Mouse (Mus musculus) cerebellum, adult 2 months (tissue): ENCODE measurements at regions not wholly inside any gene's neighbourhood (a gene's known extent, or its start where the extent isn't known, plus 50 kb on each side); places are given as distances from the start of the nearest gene placed in this dataset.

Source experiments
- CTCF ChIP-seq: fragments of 200-500 bp; IDR thresholded peaks from 2 replicates; pipeline ENCODE4 v1.5.1; 2011; ENCODE audit warnings: low read depth, mild to moderate bottlenecking, control low read depth, low read length, moderate library complexity, borderline replicate concordance; ENCODE audit not compliant: insufficient read depth
- POLR2A ChIP-seq: fragments of 200-500 bp; IDR thresholded peaks from 2 replicates; pipeline ENCODE4 v1.6.1; 2011; ENCODE audit warnings: low read length, control low read depth, borderline replicate concordance; ENCODE audit not compliant: insufficient read depth

DNA sequence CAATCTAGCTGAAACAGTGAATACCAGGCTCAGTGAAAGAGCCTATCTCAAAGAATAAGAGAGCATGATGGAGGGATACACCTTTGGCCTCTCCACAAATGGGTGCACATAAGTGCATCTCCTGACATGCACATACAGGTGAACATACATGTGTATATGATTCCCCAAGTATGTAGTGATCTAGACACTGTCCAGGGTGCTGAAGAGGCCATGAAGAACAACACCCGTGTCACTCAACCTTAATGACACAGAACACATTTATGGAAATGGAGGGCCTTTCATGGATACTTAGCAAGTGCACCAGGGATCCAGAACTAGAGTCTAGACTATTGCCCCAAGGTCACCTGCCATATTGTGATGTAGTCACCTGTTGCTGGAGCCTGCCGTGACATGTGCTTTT is 56.9 kb downstream of the Spata19 start:
- TF ChIP-seq POLR2A (no peak), CTCF (no peak)
